Mouse (Mus musculus) CD4-positive helper T cell, adult 2 months (primary cell): ENCODE measurements around the gene Papola.
A peak's percentile ranks its signal among the peaks of the same experiment; 100 is the strongest.
"Not testable (repeated sequence)": the region's sequence is repeated elsewhere in the genome, so short reads cannot be mapped to it uniquely, and the experiment has no call there.

Source experiments
- DNase-seq: peaks from one replicate; pipeline ENCODE4 v3.0.0-alpha.2; 2012; ENCODE audit warnings: low read depth, missing footprints, low spot score

Gene Papola

DNA sequence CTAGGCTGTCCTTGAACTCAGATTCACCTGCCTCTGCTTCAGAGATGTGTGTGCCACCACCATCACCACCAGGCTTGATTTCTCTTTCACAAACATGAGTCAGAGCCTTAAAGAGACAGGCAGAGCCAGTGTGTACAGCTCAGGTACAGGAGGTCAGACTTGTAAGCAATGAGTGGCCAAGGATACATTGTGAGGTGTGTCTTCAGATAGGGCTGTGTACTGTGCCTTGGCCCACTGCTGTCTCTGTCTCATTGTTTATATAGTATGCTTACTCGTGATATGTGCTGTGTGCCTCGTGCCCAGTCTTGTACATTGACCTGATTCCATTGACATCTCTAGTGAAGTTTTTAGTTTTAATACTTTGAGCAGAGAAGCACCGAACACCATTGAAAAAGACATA is 21.3 kb downstream of the Papola start:
- no peak for DNase-seq

DNA sequence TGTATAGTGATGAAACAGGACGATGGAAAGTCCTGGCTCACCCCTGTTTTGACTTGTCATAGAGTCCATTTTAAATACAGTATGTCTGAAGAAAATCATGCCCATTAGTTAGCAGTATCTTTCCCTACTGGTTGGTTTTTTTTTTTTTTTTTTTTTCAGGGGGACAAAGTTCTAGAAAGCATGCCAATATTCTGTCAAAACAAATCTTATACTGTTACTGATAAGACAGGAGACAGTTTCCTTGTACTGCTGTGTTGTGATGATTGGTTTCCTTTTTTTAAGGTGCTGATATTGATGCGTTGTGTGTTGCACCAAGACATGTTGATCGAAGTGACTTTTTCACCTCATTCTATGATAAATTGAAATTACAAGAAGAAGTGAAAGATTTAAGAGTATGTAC is 21.7 kb downstream of the Papola start:
- DNase-seq = no peak

DNA sequence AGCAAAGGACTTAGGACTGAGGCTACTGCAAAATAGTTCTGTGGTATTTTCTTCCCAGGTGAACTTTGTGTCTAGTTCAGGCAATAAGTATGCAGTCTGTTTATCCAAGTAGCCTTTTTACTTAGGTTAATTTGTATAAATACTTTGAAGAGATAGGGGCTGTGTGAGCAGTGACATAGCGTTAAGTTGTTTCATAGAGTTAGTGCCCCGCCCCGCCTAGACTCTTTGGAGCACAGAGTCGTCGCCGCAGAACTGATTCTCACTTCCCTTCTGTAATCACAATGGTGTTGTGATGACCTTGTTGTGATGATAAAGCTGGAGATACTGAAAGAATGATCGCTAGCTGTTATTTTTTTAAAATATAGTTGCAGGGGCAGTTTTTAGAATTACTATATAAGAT is 22.9 kb downstream of the Papola start:
- no peak for DNase-seq

DNA sequence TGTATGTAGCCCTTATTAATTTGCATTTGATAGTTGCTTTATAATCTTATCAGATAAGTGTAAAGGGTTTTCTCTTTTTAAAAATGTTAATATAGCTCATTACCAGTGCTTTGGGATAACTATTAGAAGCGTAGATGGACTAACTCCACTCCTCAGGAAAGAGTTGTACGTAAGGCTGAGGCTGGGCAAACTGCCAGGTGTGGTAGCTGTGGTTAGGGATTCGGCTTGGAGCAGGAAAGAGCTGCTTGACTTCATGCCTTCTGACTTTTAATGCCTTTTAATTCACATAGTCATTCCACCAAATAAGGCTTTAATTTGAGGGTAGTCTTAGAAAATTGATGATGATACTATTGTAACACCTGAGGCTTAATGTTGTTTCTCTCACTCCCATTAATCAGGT is 24.5 kb downstream of the Papola start:
- DNase-seq = no peak

DNA sequence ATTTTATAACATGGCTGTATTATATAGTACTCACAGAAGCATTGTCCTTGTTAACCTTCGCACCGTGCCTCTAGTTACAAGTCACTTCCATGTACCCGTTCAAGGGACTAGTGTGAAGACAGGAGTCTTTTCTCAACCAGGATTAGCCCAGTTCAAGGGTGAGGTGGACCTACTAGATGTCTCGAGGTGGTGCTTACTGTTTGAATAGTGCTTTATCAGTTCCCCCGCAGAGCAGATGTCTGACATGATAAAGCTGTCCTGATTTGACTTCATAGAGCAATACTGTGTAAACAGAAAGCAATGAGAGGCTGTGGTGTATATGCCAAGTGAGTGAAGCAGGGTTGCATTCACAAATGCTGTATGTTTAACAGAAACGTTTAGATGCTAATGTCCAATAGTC is 26.1 kb downstream of the Papola start:
- no peak for DNase-seq

DNA sequence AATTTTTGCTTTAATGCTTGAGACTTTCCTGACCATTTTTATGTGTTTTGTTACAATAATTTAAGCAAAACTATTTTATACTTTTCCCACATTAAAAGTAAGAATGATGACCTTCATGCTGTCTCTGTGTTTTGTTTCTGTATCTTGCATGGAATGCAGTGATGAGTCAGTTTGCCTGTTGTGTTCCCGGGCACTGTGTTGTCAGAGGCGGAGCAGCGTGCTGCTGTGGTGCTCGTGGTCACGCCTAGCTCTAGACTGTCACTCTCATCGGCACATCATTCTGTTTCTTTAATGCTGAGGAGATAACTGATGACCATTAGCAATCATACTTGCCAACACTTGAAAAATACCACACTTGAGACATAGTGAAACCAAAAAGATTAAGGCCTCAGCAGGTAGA is 29.5 kb downstream of the Papola start:
- no peak for DNase-seq

DNA sequence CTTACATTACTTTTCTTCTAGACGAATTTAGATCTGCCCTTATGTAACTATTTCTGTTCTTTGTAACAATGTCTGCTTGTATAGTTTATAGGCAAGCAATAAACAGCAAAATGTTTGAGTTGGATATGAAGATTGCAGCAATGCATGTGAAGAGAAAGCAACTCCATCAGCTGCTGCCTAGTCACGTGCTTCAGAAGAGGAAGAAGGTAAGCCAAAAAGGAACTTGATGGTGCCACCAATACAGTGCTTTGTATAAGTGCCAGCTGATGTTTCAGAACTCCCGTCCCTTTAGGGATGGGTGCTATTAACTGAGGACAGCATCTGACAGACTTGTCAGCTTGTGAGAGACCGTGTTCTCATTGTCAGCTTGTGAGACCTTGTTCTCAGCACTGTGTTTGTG is 39.0 kb downstream of the Papola start:
- DNase-seq = no peak

DNA sequence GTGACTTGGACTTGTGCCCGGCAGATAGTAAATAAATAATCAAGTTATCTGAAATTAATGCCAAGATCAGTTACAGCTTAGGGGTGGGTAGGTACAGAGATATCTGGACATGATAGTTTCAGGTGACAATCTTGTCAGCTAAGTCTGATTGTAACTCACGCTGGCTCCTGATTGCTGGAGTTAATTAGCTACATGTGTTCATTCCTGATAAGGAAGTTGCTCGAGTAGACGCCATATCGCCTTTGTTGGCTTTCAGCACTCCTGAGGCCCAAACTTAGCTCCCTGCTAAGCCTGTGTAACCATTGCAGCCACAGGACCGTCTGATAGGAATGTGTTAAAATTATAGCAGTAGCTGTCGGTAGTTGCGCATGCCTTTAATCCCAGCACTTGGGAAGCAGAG is 40.2 kb downstream of the Papola start:
- DNase-seq = no peak

DNA sequence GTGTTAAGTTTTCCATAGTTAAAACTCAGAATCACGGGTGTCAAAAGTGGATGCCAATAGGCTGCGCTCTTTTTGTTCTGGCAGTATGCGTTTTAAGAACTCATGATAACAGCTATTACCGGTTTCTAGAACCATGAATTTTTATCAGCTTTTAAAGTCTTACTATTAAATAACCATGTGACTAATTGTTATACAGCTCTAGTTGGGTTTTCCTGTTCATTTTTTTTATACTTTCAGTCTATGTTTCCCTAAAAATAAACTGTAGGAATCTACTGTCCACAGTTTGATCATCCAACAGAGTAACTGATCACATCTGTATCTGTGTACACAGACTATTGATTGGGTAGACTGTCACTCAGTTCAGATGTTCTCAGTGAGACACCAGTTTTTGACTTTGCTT is 40.8 kb downstream of the Papola start:
- DNase-seq = no peak

DNA sequence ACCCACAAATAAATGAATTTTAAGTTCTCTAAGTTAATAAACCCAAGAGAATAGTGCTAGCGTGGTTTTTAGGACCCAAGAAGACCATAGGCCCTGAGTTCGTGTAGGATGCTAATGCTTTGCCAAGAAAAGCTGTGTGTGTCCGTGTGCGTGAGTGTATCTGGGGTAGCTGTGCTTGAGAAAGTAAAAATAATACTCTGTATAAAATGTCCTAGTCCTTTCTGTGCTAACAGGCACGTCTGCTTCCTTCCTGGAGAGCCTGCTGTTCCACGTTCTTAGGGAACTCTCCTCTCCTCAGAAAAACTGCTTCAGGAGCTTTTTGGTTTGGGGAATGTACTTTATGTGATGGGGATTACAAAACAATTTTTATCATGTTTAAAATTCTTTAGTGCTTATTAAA is 48.0 kb downstream of the Papola start:
- no peak for DNase-seq

DNA sequence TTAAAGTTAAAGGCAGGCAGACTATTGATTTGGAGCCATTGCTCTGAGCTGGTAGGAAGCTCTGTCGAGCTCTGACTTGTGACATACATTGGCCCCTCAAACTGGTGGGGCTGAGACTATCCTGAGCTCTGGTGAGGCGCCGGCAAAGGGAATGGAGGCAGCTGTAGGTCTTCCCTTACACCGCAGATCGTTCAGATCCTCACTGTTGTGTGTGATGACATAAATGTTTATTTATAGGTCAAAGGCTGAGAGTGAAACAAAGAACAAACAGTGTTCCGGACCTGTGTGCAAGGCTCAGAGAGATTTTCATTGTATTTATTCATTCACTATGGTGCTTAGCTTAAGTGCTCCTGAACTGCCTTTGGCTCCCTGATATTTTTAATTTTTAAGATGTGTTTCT is 50.4 kb downstream of the Papola start:
- DNase-seq = no peak

DNA sequence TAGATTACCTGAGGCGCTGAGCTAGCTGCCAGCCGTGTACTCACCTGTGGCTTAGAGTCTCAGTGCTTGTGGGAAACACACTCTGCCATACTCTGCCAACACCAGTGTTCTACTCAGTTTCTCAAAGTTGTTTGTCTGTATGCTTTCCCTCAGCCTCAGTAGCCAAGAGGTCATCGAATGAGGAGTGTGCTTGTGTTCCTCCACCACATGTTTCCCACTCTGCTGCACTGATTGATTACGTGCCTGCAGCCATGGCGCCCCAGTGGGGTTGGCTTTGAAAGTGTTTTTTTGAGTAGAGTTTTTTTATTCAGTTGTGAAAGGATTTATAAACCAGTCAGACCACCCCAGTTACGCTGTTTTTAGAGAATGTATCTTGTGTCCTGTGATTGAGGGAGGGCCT is 51.1 kb downstream of the Papola start:
- no peak for DNase-seq

DNA sequence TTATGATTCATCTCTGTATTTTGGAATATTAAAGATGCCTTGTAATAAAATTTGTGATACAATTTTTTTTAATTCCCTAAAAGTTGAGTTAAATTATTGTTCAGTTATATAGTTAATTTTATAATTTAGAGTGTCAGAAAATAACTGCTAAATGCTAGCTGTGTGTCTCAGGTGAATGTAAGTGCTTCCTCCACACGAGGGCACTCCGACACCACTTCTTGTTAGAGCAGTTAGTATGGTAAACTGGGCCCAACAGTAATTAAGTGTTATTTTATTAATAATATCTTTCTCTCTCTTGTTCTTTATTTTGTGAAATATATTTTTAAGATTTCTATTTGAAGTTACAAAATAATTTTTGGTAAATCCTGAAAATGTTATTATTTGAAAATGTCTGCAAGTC is 51.7 kb downstream of the Papola start:
- DNase-seq = peak; percentile 18

DNA sequence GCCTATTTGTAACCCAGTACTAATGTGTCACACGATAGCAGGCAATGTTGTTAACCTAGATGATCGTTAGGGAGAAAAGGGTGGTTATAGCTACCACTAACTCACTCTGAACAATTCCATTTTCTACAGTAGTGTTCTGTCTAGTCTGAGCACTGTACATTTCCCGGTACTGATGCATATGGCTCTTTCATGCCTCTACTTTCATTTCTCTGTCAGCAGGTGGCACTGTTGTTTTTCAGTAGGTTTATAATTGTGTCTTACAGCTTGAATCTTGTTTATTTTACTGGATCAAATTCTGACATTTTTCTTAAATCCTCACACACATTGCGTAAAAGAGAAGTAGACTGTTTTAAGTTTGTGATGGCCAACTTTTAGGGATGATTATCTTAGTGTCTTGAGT is 54.6 kb downstream of the Papola start:
- peak; percentile 30 for DNase-seq

DNA sequence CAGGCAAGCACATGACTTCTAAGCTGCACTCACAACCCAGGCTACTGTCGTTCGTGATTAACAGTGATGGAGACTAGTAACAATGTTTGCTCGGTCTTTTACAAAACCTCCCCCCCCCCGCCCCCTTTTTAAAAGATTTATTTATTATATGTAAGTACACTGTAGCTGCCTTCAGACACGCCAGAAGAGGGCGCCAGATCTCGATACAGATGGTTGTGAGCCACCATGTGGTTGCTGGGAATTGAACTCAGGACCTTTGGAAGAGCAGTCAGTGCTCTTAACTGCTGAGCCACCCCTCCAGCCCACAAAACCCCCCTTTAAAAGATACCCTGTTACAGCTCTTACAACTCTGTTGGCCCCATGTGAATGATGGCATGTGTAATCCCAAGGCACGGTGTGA is 56.1 kb downstream of the Papola start:
- DNase-seq = not testable (repeated sequence)

DNA sequence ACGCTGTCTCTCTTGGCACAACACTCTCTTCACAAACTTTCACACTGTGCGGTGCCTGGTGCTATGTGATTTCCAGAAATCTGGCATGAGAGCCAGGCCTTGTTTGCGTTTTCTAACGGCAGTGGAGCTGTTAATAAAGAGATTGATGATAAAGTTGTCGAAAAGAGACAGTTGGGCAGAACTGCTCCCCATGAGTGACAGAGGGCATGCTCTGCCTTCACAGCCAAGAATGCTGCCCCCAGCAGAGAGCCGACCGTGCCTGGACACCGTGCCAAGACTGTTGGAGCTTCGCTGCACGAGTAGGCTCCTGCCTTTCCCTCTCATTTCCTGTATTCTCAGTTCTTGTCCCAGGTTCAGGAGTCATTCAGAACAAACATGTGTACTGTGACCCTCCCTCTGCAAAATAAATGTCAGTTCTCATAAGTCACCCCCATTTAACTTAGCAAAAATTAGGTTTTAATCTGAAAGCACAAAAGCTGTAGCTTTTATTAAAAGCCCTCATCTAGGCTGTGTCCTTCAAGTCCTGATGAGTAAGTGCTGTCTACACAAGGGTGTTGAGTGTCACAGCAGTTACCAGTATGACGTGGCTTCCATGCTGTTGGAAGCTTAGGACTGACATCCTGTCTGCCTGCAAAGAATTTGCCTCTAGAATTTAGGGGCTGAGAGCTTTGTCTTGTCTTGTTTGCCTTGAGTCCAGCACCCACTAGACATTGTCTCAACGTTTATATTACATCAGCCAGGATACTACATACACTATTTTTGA is 58.9 kb downstream of the Papola start:
- no peak for DNase-seq

DNA sequence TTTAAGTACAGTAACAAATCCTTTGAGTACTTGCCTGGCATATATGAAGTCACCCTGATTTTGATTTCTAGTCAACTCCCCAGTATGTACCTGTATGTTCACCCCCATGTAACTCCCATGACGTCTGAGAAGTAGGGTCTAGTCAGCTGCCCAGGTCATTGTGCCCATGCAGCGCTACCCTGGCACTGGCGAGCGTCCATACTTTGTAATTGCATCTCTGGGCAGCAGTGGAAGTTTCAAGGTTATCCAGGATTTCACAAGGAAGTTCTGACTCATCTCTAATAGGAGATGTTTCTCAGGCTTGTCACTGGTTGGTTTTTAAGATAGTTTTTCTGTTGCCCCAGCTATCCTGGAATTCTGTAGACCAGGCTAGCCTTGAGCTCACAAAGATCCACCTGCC is 59.9 kb downstream of the Papola start:
- DNase-seq = no peak

DNA sequence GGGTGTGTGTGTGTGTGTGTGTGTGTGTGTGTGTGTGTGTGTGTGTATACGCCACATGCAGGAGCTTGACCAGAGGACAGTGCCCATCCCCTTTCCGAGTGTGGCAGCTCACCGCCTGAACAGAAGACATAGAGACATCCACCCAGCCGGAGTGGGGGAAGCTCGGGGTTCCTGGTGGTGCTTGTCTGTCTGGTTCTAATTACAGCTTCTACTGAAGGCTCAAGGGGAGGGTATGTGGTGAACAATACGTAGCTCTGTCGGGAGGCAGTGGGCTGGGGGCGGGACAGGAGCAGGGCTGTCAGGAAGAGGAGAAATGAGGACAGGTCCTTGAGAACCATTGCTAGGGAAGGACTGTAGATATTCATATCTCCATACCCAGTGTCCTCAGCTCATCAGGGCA is 64.6 kb downstream of the Papola start:
- DNase-seq = no peak

DNA sequence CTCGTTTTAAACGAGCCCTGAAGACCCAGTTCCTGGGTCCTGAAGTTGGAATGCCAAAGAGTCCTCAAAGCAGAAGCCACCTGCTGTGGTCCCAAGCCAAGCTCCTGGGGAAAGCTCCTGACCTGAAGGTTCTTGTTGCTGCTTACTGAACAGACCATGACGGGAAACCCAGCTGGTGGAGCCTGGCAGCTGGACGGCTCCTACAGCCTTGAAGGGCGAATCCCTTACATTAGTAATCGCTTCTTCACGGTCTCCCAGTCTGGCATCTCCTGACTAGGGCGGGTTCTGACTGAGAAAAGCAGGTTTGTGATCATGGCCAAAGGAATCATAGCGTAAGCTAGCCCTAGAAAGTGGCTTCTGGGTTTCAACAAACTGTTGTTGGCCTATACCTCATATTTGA is 66.2 kb downstream of the Papola start:
- no peak for DNase-seq

DNA sequence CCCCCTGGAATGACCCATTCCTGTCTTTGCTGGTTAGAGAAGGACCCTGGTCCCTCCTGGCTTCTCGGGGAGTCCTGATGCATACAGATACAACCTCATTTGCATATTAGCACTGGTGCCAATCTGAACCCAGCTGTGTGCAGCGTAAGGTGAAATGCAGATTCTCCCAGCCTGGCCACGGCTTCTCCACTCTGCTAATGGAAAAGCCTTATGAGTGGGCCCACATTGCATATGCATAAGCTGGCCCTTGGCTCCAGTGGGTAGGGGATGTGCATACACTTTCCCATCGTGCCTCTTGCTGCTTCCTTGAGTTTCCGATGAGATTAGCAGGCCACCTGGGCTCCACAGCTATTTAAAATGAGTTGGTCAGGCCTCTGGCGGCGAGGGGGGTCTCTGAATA is 68.3 kb downstream of the Papola start:
- DNase-seq = no peak

DNA sequence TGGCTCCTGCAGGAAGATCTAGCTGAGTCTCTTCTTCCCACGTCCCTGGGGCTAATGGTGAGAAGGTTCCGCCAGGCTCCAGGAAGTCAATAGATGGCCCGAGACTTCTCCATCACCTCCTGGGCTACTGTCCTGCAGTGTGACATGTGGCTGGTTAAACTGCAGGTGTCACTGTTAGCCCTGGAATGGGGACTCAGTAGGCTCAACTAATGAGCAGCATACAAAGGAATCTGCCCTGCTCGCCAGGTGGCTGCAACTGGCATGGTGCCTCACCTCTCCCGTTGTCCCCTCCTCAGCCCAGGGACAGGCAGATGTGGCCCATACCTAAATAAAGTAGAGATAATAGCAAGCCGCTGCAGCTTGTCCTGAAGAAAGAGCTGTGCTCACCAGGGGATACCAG is 70.1 kb downstream of the Papola start:
- DNase-seq = no peak

DNA sequence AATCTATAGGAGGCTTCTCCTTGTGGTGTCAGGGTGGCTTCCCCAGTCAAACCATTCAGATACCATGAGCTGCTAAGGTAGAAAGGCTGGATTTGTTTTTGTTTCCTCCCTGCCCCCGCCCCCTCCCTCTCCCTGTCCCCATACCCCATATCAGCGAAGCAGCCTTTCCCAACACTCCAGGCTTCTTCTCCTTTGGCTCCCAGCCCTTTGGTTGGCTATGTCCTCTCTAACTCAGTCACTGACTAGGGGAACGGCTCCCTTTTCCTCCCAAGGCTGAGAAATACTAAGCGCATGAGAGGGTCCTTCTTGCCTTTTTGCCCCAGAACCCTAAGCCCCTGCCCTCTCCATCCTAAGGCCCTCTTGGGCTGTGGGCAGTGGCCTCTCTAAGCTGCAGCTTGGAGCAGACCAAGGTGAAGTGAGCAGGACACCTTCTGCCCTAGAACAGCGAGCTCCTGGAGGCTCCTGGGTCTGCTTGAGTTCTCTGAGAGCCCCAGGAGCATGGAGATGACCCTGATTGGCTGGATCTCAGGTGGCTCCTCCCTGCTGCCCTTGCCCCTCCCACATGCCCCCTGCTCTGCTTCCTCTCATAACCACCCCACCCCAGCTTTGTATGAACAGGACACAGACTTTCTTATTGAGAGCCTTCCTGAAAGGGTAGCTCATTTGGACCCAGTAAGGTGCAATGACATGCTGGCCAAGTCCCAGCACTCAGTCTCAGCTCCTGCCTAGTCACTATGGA is 73.6 kb downstream of the Papola start:
- DNase-seq = no peak

DNA sequence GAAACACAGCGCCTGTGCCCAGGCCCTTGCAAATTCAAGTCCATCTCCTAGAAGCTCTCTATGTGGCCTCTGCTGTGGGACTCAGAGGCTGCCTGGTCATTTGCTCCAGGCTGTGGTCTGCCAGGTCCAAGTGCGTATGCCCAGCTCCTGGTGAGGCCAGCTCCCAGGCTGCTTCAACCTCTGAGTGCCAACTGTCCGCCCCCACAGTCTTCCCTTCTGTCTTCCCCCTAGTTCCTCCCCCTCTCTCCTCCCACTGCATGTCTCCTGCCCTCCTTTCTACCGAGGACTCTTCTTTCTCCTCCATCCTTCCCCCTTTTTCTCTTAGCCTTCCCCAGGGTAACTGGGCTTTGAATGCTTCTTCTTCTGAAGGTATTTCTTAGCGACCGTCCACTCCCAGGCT is 77.6 kb downstream of the Papola start:
- DNase-seq = no peak

DNA sequence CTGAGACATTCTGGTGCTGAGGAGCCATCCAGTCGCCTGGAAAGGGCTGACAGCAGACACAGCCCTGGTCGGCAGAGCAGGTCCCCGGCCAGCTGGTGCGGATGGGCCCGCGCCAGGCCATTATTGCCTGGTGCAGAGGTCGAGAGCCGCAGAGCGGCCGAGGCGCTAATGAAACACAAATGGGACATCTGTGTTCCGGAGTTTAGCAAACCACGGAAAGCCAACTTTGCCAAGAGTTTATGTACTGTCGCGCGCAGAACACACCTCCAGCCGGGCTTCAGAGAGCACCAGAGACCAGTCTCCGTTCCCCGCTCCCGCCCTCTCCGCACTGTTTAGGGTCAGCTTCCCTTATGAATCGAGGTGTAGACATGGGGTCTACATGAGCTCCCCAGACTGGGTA is 78.1 kb downstream of the Papola start:
- DNase-seq = no peak
